Mouse (Mus musculus) midbrain, embryonic 11.5 days (tissue): ENCODE results near the gene Pck1. TPM values are rescaled to one million over a fixed set of nuclear protein-coding genes. Genes with fewer than 3 reads are reported as not detected.

ENCODE experiments used
- ATAC-seq: fragments of 200-750 bp; cut with Nextera tagmentation; 2 replicates; pipeline ENCODE4 v1.8.0; 2017; ENCODE audit warnings: moderate TSS enrichment, moderate library complexity; ENCODE audit not compliant: low FRiP score
- DNase-seq: peaks from one replicate; pipeline ENCODE4 v3.0.0; 2015; ENCODE audit warnings: low spot score; ENCODE audit errors: missing footprints
- H3K27ac ChIP-seq: fragments of 300-500 bp; sonication (generic); 2 replicates; pipeline ENCODE4 v1.5.1; 2014; ENCODE audit warnings: low read depth, low read length
- H3K27me3 ChIP-seq: fragments of 300-500 bp; sonication (generic); 2 replicates; pipeline ENCODE4 v1.6.1; 2014; ENCODE audit warnings: mild to moderate bottlenecking, low read length, moderate library complexity, mixed read lengths; ENCODE audit not compliant: control insufficient read depth, insufficient read depth
- H3K36me3 ChIP-seq: fragments of 300-500 bp; sonication (generic); 2 replicates; pipeline ENCODE4 v1.6.1; 2014; ENCODE audit warnings: mild to moderate bottlenecking, low read length, moderate library complexity, mixed read lengths; ENCODE audit not compliant: control insufficient read depth, insufficient read depth
- H3K4me1 ChIP-seq: fragments of 300-500 bp; sonication (generic); 2 replicates; pipeline ENCODE4 v1.6.1; 2014; ENCODE audit warnings: low read length; ENCODE audit not compliant: control insufficient read depth, insufficient read depth
- H3K4me2 ChIP-seq: fragments of 300-500 bp; sonication (generic); 2 replicates; pipeline ENCODE4 v1.6.1; 2014; ENCODE audit warnings: mild to moderate bottlenecking, moderate library complexity
- H3K4me3 ChIP-seq: fragments of 300-500 bp; sonication (generic); 2 replicates; pipeline ENCODE4 v1.5.1; 2014; ENCODE audit warnings: low read depth, low read length
- H3K9ac ChIP-seq: fragments of 300-500 bp; sonication (generic); 2 replicates; pipeline ENCODE4 v1.6.1; 2014; ENCODE audit warnings: low read length
- H3K9me3 ChIP-seq: fragments of 300-500 bp; sonication (generic); 2 replicates; pipeline ENCODE4 v1.6.1; 2016; ENCODE audit warnings: low read length; ENCODE audit not compliant: control insufficient read depth
- WGBS: fragments of 180-500 bp; shearing (Covaris S2); extraction: QIAGEN DNeasy Blood & Tissue Kit; methylation state at CpG from one replicate; pipeline ENCODE4 v1.1.7; 2014; 5-methylcytosine and 5-hydroxymethylcytosine counted together
- polyA plus RNA-seq: library from polyadenylated mRNA; unstranded; fragments of >200 nt; fragmentation: Nextera tagmentation; extraction: Ambion mirVana; gene quantifications from 2 replicates; pipeline ENCODE4 v1.2.1, GENCODE M21; 2014

The Pck1 gene
- polyA plus RNA-seq, 1 experiment from 2014 or later, result not detected

DNA sequence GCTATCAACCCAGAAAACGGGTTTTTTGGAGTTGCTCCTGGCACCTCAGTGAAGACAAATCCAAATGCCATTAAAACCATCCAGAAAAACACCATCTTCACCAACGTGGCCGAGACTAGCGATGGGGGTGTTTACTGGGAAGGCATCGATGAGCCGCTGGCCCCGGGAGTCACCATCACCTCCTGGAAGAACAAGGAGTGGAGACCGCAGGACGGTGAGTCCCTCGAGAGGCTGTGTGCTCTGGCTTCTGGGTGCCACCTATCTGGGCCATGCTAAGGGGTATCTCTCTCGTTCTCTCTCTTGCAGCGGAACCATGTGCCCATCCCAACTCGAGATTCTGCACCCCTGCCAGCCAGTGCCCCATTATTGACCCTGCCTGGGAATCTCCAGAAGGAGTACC is 4.1 kb downstream of the Pck1 start:
- DNase-seq, result no peak
- no peak overlapping the region for H3K4me3 ChIP-seq
- H3K9ac ChIP-seq, result no peak overlapping the region
- no peaks in the 10 kb centered on the region for H3K36me3 ChIP-seq
- no peak overlapping the region for H3K27ac ChIP-seq
- H3K4me2 ChIP-seq, result no peak overlapping the region
- no peaks in the 10 kb centered on the region for H3K27me3 ChIP-seq
- no peaks in the 10 kb centered on the region for H3K9me3 ChIP-seq
- 85% methylated on average over 13 of the region's 13 CpGs for WGBS
- no peak for ATAC-seq
- no peaks in the 10 kb centered on the region for H3K4me1 ChIP-seq

DNA sequence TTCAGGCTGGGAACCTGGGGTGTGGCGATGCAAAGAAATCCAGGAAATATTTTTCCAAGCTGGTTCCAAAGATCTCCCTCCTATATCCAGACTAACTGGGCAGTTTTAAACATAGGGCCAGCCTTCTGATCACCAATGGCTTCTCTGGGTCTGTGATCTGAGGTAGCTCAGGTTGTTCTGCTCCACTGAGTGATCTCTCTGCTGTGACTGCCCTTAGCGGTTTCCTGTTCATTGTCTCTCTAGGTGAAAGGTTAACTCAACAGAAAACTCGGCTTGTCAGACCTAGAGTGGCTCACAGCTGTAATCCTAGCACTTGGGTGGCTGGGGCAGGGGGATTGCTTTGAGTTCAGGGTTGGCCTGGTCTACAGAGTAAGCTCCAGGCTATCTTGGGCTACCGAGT is 4.5 kb downstream of the Pck1 start:
- Histone ChIP-seq H3K4me2 (no peak overlapping the region), H3K9me3 (no peaks in the 10 kb centered on the region), H3K4me1 (no peaks in the 10 kb centered on the region), H3K36me3 (no peaks in the 10 kb centered on the region), H3K4me3 (no peak overlapping the region), H3K27ac (no peak overlapping the region), H3K27me3 (no peaks in the 10 kb centered on the region), H3K9ac (no peak overlapping the region)
- peak; percentile 21 for DNase-seq
- 61% methylated on average over 4 of the region's 4 CpGs for WGBS
- ATAC-seq, result no peak

DNA sequence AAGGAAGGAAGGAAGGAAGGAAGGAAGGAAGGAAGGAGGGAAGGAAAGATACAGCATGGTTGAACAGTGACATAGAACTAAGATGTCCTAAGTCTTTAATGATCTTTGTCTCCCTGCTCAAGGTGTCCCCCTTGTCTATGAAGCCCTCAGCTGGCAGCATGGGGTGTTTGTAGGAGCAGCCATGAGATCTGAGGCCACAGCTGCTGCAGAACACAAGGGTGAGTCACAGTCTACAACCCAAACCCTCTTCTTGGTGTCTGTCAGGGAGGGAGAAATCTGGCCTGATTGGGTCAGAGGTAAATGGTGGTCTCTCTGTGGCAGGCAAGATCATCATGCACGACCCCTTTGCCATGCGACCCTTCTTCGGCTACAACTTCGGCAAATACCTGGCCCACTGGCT is 5.0 kb downstream of the Pck1 start:
- Histone ChIP-seq H3K27me3 (no peaks in the 10 kb centered on the region), H3K4me1 (no peaks in the 10 kb centered on the region), H3K36me3 (no peaks in the 10 kb centered on the region), H3K4me3 (no peak overlapping the region), H3K4me2 (no peak overlapping the region), H3K9me3 (no peaks in the 10 kb centered on the region), H3K9ac (no peak overlapping the region), H3K27ac (no peak overlapping the region)
- 96% methylated on average over 4 of the region's 4 CpGs for WGBS
- DNase-seq (peak; percentile 67), ATAC-seq (no peak)

DNA sequence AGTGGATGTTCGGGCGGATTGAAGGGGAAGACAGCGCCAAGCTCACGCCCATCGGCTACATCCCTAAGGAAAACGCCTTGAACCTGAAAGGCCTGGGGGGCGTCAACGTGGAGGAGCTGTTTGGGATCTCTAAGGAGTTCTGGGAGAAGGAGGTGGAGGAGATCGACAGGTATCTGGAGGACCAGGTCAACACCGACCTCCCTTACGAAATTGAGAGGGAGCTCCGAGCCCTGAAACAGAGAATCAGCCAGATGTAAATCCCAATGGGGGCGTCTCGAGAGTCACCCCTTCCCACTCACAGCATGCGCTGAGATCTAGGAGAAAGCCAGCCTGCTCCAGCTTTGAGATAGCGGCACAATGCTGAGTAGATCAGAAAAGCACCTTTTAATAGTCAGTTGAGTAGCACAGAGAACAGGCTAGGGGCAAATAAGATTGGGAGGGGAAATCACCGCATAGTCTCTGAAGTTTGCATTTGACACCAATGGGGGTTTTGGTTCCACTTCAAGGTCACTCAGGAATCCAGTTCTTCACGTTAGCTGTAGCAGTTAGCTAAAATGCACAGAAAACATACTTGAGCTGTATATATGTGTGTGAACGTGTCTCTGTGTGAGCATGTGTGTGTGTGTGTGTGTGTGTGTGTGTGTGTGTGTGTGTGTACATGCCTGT is 5.7 kb downstream of the Pck1 start:
- Histone ChIP-seq H3K9ac (no peak overlapping the region), H3K27ac (no peak overlapping the region), H3K4me3 (no peak overlapping the region), H3K27me3 (no peaks in the 10 kb centered on the region), H3K9me3 (no peaks in the 10 kb centered on the region), H3K36me3 (no peaks in the 10 kb centered on the region), H3K4me1 (no peaks in the 10 kb centered on the region), H3K4me2 (no peak overlapping the region)
- DNase-seq (no peak), ATAC-seq (no peak)
- WGBS, result 90% methylated on average over 19 of the region's 19 CpGs

DNA sequence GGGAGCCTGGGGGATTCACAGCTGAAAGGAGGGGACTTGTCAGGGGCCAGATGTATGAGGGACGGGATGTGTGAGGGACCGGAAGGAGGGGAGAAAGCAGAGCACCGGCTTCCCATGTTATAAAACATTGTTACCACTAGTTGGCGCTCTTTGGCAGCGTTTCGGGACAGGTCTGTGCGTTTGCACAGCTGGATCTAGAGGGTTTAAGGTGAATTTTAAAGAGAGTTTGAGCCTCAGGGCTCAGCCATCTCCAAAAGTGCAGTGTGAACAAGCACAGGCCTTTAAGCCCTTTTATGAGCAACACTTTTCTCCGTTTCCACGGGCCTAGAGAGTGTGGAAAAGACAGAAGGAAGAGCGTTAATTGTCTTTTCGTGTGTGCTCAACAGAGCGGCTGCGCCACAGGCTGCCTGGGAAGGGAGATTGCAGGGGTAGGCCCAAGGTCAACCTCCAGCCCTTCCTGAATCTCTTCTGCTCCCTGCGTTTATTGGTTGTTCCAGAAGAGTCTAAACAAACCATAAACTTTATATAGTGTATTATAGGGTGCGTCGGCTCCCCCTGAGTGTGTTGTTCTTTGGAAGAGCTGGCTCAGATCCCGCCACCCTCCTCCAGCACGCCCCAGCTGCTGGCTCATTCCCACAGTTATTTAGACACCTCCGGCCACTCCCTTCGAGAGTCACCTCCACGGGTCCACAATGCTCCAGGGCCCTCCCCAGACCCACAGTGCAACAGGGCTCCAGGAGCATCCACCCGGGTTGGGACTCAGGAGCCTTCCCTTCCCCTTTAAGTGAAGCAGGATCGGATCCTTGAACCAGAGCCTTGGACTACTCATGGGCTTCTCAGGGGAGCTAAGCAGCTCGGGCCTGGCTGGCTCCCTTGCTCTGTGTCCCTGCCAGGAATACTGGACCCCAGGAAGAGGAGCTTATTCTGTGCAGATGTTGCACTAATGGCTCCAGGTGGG is 6.8 kb downstream of the Pck1 start:
- H3K36me3 ChIP-seq, result no peaks in the 10 kb centered on the region
- no peak overlapping the region for H3K27ac ChIP-seq
- H3K4me1 ChIP-seq, result no peaks in the 10 kb centered on the region
- H3K4me3 ChIP-seq, result no peak overlapping the region
- ATAC-seq (peak; percentile 66), DNase-seq (peak; percentile 97)
- no peak overlapping the region for H3K9ac ChIP-seq
- H3K9me3 ChIP-seq, result no peaks in the 10 kb centered on the region
- no peak overlapping the region for H3K4me2 ChIP-seq
- 60% methylated on average over 24 of the region's 24 CpGs for WGBS
- no peaks in the 10 kb centered on the region for H3K27me3 ChIP-seq

DNA sequence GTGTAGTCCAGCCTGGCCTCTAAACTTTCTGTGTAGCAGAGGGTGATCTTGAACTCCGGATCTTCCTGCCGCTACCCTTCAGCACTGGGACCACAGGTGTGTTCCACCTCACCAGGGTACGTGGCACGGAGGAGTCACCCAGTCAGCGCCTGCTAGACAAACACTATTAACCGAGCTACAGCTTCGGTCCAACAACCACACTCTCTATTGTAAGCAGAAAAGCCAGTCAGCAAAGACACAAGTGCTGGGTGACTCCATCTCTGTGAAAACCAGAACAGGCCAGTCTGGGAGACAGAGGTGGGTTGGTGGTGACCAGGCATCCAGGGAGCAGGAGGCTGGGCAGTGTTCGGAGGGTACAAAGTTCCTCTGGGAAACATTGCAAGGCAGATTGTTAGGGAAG is 10.5 kb downstream of the Pck1 start:
- no peaks in the 10 kb centered on the region for H3K27me3 ChIP-seq
- no peak overlapping the region for H3K9ac ChIP-seq
- DNase-seq (peak; percentile 57), ATAC-seq (no peak)
- H3K4me2 ChIP-seq, result no peak overlapping the region
- H3K9me3 ChIP-seq, result no peaks in the 10 kb centered on the region
- H3K27ac ChIP-seq, result no peak overlapping the region
- H3K36me3 ChIP-seq, result no peaks in the 10 kb centered on the region
- no peak overlapping the region for H3K4me3 ChIP-seq
- 79% methylated on average over 8 of the region's 8 CpGs for WGBS
- no peaks in the 10 kb centered on the region for H3K4me1 ChIP-seq

DNA sequence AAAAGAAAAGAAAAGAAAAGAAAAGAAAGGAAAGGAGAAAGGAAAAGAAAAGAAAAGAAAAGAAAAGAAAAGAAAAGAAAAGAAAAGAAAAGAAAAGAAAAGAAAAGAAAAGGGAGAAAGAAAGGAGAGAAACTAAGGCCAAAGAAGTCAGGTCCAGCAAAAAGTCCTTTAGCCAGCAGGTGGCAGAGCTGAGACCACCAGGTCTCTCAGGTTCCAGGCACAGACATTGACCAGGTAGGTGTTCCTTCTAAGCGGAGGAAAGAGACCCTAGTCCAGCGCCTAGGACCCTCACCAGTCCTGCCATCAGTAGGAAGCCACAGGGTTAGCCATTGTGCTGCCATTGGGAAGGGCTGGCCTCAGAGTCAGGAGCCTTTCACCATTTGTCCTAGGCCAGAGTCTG is 11.5 kb downstream of the Pck1 start:
- H3K9me3 ChIP-seq, result no peaks in the 10 kb centered on the region
- H3K27ac ChIP-seq, result no peak overlapping the region
- no peak overlapping the region for H3K4me2 ChIP-seq
- 52% methylated on average over 2 of the region's 2 CpGs for WGBS
- no peaks in the 10 kb centered on the region for H3K27me3 ChIP-seq
- H3K4me3 ChIP-seq, result no peak overlapping the region
- H3K9ac ChIP-seq, result no peak overlapping the region
- no peak for ATAC-seq
- no peaks in the 10 kb centered on the region for H3K36me3 ChIP-seq
- DNase-seq, result peak; percentile 86
- H3K4me1 ChIP-seq, result no peaks in the 10 kb centered on the region

DNA sequence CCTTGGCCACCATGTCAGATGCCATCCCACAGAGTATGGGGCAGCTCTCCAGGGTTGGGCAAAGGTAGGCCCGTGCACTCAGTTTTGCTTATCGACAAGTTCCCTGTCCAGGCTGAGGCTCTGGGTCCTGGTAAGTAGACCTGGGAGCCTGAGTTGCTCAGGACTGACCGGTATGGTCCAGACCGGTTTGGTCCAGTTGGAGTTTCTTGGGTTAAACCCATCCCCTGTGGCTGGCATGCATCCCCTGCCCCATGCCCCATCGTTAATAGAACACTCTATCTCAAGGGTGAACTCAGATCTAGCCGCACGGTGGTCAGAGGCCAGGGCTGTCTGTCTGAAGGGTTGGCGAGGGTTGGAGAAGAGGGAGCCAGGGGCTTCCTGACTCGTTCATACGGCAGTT is 12.1 kb downstream of the Pck1 start:
- ATAC-seq, result no peak
- H3K27me3 ChIP-seq, result no peaks in the 10 kb centered on the region
- H3K4me1 ChIP-seq, result no peaks in the 10 kb centered on the region
- WGBS, result 85% methylated on average over 10 of the region's 10 CpGs
- no peak overlapping the region for H3K4me3 ChIP-seq
- no peak overlapping the region for H3K27ac ChIP-seq
- H3K9ac ChIP-seq, result no peak overlapping the region
- H3K4me2 ChIP-seq, result no peak overlapping the region
- DNase-seq, result peak; percentile 61
- H3K36me3 ChIP-seq, result no peaks in the 10 kb centered on the region
- no peaks in the 10 kb centered on the region for H3K9me3 ChIP-seq

DNA sequence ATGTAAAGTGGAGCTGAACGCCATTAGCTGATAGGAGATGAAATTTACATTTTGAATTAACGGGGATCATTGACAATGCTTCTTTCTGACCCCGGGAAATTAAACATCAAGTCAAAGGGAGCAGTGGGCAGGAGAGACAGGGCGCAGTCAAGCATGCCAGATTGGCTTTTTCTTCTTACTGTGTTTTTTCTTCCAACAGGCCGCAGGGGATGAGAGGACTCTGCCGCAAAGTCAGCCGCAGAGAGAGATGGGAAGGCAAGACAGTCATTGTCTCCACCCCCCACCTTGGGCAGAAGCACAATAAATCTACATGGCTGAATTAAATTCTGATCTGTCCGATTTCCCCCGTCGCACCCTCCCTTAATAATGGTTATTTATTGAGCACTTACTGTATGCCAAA is 12.5 kb downstream of the Pck1 start:
- 83% methylated on average over 10 of the region's 10 CpGs for WGBS
- Histone ChIP-seq H3K4me3 (no peak overlapping the region), H3K9ac (no peak overlapping the region), H3K27ac (no peak overlapping the region), H3K27me3 (no peaks in the 10 kb centered on the region), H3K4me2 (no peak overlapping the region), H3K36me3 (no peaks in the 10 kb centered on the region), H3K9me3 (no peaks in the 10 kb centered on the region), H3K4me1 (no peaks in the 10 kb centered on the region)
- ATAC-seq (no peak), DNase-seq (no peak)
